Mouse (Mus musculus): ENCODE results near the gene Tbc1d22a.
"Not testable (repeated sequence)": the region's sequence is repeated elsewhere in the genome, so short reads cannot be mapped to it uniquely, and the experiment has no call there.

Gene Tbc1d22a

DNA sequence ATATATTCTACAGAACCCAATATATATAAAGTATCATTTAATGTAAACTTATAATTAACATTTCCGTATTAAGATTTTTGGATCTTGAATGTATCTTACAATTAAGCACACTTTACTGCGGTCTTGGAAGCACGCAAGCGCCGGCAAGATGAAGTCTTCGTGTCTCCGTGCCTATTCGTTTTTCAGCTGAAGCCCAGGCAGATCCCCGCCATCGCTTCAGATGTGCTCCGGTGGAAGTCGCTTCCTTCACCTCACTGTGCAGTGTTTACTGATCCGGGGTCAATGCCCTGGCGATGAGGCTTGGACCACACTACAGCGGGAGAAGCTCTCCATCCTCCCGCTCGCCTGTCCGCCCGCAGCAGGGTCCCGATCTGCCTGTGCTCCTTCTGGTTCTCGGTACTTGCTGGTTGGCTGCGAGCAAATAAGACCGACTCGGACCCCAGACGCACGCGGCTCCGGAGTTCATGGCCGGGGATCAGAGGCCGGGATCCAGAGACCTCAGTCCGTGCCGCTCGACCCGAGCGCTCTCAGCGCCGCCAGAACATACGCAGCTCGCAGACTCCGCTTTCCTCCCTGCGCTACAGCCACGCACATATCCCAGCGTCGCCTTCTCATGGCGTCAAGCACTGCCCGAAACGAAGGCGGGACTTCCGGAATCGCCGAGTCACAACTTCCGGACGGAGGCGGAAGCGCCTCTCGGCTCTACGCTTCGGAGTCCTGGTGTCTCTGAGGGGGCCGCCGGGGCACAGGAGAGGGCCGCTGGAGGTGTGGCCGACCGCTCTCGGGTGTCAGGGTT lies at the start of gene Tbc1d22a:
Gene Tbc1d22a, plus strand, starts transcription at position 707 of the 796 bp plus-strand sequence.
- peak; percentile 92 for DNase-seq (ENCODE audit: low spot score)

DNA sequence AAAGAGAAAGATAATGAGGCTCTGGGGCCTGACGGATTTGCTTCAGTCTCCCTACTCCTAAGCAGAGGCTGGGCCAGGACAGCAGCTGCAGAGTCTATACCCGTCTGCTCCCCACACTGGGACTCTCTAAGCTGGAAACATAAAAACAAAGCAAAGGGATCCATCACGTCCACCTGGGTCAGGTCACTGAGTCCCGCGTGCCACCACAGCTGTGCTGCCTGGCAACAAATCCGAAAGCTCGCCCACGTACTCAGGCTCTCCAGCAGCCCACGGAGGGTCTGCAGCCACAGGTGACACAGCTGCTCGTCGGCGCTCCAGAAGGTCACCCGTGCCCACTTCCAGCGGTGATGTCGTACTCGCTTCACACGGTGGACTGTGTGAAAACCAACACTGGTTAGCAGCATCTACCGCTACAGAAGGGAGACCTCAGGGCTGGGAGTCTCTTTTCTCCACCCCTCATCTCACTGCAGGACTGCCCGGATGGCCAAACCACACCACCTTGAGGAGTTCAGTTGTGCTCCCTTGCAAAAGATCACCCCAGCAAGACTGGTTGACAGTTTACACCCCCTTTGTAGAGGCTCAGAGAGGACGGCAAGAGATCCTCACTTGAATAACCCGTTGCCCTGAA lies 49.4 kb upstream of the Tbc1d22a start:
- DNase-seq (ENCODE audit: low spot score) = no peak

DNA sequence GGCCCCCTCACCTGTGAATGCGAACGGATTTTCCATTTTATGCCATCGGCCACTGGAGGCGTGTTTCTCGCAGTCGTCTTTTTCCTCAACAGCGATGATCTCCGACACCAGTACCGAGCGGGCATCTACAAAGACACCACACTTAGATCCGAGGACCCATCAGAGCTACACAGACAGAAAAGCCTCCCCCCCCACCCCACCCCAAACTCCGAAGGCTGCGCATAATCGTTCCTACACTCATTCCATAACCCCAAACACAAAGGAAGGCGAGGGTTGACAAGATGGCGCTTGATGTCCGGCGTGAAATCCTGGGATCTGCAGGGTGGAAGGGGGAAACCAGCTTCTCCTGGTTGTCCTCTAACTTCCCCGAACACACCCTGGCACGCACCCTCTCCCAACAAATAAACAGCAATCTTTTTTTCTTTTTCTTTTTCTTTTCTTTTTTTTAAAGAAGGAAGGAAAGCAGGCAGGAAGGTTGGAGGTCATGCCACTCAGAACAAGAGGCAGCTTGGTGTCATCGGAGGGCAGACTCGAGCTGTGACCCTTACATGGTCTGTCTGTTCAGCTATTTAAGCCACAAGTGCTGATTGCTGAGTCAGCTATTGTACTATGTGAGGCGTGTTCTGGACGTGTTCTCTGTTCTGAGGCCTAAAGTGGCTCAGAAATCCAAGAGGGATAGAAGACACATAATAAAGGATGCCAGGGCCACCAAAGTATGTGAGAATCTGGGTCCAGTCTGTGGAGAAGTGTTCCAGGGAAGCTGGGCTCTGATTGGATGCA lies 48.3 kb upstream of the Tbc1d22a start:
- no peak for DNase-seq (ENCODE audit: low spot score)

DNA sequence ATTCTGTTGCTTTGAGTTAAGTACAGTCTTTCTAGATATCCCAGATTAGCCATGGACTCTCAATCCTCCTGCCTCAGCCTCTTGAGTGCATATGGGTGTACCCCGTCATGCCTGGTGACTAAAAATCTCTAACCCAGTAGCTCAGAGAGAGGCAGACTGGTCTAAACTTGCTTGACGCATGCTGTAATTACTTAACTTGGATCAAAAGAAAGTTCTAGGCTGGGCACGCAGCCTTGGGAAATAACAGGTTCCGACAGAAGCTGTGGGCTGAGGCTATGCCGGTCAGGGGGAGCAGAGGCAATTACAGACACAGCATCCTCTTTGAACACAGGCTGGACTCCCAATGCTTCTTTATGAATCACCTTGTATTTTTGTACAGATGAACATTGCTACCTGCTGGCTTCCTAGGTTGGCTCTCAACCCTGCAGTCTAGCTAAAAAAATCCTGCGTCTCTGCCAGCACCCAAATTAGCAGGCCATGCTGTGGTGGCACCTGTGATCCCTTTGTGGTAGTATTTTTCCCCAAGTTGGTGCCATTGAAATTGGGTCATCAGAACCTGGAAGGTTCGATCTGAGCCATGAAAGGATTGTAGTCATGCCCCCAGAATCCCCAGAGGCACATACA lies 47.1 kb upstream of the Tbc1d22a start:
- DNase-seq (ENCODE audit: low spot score) = no peak

DNA sequence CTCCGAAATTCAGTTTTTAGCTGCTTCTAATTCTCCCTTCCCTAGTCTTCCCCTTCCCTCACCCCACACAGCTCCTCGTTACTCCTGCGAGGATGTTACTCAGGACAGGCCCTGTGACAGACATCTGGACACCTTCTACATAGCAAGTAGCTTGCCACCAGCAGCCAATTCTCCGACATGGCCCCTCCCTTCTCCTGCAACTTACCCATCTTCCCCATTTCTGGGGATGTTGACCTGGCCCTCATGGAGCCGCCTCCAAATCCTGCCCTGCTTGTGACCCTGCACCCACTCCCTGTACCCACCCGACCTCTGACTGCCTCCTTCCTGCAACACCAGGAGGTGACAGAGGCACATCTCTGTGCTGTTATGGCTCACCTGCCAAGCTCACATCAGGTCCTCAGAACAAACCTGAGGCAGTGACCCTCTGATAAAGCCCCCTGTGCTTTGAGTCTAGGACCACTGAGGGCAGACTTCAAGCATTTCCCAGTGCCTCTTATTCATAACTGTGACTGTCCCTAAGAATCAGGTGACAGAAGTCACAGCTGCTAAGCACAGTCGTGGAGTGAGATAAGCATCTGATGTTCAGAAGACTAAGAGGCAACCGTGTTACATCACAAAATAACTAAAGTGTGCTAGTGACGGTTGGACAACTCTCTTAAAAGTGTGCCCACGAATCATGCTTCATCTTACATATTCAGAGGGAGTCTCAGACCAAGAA lies 46.3 kb upstream of the Tbc1d22a start:
- DNase-seq (ENCODE audit: low spot score) = peak; percentile 28

DNA sequence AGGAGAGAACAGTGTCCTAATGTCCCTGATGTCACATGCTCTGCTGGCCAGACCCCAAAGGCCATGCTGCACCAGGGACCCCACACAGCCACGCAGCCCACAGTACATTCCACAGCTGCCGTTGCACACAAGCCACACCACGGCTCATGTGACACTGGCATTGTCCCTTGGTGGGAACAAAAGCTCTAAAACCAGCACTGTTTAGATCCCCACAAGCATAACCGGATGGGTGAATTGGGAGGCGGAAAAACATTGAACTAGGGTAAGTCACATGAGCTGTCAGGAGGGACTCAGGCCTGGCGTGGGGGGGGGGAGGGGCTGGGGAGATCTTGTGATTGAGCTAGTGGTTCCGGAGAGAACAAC lies 45.8 kb upstream of the Tbc1d22a start:
- DNase-seq (ENCODE audit: low spot score) = peak; percentile 31

DNA sequence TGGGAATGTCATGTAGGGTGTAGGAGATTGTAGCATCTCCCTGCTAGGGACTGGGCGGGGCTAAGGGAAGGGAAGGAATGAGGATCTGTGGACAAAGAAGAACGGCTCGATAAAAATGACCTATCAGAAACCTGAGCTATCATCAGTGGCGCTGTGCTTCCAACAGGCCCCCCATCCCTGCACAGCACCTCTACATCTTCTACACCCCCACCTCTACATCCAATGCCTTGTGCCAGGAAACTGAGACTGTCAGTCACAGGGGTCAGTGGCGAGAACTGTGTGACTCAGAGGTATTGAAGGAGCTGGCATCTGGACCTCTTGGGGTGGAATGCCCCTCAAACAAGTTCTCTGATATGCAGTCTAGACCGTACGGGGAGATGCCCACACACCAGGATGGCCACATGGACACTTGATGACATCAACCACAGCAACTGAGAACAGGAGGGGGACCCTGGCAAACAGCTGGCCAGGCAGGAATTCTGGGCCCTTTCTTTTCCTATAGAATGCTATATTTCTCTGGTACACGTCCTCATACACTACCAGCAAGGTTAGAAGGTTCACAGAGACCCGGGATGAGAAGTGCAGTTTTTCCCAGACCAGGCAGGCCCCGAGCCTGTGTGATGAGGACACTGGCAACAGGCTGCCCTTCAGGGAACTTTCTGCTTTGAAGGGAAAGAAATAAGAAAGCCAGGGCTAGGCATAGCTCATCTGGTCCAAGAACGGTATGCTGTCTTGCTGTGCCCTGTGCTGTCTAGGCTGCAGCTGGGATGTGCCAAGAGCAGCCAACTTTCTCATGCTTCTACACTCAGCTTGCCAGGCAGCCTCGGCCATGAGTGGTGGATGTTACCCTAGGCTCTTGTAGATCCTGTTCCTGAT lies 45.1 kb upstream of the Tbc1d22a start:
- no peak for DNase-seq (ENCODE audit: low spot score)

DNA sequence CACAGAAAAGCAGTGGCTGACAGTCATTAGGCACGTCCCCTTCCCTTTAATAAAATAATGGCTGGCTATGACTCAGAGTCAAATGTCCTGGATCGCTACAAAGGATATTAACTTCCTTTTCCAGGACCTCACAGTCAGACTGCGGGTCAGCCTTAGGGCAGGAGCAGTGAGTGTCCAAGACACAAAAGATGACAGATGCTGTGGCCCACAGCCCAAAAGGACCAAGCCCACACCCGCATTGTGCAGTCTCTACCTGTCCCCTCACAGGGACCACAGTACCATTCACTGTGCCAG lies 44.5 kb upstream of the Tbc1d22a start:
- DNase-seq (ENCODE audit: low spot score) = no peak

DNA sequence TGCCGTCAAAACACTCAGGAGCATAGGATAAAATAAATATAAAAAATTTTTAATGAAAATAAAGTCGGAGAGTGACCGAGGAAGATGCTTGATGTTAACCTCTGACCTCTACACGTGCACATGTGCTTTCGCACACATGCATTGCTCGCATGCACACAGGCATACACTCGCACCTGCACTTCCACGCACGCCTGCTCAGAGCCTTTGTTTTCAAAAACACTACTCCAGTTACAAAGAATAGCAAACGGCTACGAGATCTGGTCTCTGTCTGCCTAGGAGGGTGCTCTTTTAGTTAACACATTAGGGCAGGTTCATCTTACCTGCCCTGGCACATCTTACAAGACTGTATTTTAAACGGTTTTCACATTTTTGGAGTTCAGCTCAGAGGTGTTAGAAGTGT lies 42.9 kb upstream of the Tbc1d22a start:
- no peak for DNase-seq (ENCODE audit: low spot score)

DNA sequence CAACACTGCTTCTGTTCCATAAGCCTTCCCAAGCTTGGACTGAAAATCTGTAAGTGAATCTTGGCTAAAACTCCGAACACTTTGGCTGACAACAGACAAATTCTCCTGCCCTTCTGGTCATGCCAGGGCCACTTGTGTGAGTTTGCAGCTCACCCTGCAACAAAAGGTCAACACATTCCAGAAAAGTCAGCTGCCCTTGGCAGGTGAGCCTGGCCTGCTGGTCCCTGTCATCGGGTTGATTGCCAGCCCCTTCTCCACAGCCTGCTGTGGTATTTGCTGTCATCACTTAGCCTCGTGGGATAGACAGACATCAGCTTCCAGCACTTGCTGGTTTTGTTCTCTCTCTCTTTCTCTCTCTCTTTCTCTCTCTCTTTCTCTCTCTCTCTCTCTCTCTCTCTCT lies 42.1 kb upstream of the Tbc1d22a start:
- no peak for DNase-seq (ENCODE audit: low spot score)

DNA sequence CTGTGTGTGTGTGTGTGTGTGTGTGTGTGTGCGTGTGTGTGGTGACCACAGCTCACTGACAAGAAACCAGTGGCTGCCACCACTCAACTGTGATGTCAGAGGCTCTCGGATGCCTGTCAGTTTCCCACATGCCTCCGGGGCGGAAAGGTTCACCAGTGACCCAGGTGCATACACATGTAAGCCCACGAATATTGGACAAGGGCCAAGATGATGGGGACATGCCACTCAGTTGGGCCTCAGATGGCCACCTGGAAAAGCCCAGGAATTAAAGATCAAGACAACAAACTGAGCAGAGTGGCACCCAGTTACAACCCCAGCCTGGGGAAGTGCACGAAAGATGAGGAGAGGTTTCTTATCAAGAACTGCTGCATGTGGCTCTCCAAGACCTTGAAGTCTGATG lies 41.7 kb upstream of the Tbc1d22a start:
- peak; percentile 77 for DNase-seq (ENCODE audit: low spot score)

DNA sequence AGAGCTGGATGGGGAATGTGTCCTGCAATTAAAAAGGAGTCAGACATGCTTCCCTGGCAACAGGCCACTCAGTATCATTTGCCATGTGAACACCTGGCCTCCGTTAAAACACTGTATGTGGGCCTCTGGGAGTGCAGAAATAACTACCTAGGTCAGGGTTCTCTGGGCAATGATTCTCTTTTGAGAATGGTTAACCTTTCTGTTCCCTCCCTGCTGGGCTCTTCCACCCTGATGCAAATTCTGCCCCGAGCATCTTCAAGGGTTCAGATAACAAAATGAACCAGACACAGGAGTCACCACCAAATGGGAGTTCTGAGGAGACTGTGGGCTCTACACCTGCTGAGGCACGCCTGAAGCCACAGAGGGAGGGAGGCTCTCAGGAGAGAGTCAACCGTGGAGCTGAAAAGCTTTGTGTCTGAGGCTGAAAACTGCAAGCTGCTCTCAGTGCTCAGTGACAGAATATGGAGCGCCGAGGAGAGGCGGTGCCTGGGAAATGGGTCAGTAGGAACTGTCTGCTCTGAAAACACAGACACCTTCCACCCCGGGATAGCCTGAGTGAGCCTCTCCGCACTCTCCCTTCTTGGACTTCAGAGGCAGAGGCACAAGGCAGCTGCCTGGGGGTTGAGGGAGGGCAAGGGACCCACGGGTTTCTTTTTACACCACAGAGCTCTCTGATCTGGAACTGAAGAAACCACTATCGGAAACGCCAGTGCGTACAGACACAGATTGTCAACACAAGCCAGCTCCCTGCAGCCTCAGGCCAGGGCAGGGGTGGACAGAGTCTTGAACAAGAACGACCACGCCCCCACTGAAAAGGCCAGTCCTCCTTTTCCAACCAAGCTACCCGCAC lies 40.9 kb upstream of the Tbc1d22a start:
- peak; percentile 61 for DNase-seq (ENCODE audit: low spot score)

DNA sequence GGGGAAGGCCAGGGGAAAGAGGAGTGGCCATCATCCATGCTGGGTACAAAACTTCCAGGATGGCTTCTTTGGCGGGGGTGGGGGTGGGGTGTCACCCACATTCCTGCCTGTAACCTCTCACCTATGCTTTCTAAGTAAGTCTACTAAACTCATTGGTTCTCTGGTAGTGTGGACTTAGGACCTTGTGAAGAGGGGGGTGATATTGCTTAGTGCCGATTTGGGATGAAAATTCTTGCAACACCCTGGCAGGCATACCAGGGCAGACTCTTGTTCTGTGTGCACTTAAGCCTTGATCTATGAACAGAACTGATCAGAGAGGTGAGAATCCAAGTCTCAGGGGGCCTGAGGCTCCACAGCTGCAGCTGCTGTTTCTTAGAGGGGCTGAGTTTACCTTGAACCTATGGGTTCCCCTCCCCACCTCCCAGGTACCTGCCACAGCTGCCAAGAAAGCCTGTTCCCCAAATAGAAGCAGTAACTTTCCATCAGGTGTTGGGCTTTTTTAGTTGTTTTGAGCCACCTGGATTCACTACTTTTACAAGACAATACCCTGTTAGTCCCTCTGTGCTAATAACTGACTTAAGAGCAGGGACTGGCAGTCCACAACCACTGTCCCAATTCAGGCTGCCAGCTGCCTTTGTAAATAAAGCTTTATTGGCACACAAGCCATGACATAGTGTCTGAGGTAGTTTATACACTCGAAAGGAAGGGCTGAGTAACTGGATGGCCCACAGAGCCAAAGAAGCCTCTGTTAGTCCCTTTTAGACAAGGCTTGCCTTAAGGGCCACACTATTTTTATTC lies 38.8 kb upstream of the Tbc1d22a start:
- no peak for DNase-seq (ENCODE audit: low spot score)

DNA sequence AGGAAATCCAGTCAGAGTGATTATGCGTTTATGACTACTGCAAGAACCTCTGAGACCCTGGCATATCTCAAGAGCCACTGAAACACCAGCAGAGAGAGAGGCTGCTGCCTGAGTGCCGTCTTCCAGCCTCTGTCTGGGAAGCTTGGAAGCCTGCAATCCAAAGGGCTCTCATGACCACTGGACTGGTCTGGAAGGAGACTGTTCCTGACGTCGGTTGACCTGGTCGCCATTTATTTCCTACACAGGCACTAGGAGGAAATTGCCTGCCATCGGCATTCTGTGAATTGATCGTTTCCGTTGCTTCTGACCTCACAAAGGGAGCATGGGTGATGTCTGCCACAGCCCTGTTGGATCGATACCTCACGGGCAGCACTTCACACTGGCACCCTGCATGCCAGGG lies 38.1 kb upstream of the Tbc1d22a start:
- no peak for DNase-seq (ENCODE audit: low spot score)

DNA sequence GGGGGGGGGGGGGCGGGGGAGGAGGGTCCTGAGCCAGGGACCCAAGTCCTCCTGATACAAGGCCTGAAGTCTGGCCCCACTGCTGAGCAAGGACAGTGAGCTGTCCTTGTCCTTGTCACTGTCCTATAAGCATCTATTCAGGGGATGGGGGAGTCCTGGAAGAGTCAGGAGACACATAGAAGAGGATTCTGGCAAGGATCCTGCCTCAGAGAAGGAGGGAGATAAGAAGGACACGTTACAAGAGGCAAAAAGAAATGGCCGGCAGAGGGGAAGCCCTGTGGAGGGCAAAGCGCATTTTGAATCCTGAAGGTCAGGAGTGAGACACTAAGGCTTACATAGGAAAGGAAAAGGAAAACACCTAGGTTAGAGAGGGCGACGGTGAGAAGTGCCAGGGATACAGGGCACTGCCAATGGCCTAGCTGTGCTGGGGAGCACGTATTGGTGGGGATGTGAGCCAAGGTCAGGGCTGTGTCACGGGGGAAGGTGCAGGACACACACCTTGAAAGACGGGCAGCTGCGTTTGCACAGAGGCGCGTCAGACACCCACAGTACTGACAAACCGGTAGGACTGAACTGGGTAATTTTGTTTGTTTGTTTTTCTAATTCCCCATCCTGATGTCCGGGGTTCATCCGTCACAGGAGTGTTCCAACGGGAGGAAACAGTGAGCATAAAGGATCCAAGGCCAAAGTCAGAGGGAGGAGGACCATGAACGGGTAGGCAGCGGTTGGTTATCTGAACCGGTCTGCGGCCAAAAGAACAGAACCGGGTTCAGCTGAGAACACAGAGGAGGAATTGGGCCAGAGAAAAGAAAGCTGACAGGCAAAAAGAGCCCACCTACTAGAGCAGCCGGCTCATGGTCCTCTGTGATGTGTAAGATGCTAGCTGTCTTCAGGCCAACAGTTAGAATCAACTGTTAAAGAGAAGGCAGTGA lies 37.2 kb upstream of the Tbc1d22a start:
- DNase-seq (ENCODE audit: low spot score) = no peak

DNA sequence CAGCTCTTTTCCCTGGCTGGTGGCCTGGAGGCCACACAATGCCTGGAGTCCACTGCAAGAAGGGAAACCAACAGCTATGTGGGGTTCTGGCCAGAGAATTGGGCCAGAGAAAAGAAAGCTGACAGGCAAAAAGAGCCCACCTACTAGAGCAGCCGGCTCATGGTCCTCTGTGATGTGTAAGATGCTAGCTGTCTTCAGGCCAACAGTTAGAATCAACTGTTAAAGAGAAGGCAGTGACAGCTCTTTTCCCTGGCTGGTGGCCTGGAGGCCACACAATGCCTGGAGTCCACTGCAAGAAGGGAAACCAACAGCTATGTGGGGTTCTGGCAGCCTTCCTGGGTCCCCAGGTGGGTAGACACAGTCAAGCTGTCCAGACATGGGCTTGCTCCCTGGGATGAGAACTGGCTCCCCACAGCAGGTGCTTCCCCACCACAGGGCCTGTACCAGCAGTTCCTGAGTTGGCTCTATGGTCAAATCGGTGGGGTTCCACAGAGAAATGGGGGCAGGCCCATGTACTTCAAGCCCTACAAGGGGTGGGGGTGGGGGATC lies 36.5 kb upstream of the Tbc1d22a start:
- DNase-seq (ENCODE audit: low spot score) = not testable (repeated sequence)

DNA sequence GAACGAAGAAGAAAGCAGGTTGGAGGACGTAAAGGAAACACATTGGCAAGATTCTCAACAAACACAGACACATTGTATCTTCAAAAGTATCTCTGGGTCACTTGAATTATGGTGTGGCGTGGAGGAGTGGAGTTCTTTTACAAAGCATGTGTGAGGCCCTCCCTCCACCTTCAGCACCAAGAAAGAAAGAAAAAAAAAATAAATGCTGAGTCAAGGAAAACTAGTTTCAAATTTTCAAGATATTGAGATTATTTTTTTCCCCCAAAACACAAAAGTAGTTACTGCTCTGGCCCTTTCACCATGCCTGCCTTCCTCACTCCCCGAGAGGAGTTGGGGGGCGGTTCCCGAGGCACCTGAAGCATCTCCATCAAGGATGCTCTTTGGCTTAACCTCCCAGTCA lies 35.7 kb upstream of the Tbc1d22a start:
- DNase-seq (ENCODE audit: low spot score) = no peak

DNA sequence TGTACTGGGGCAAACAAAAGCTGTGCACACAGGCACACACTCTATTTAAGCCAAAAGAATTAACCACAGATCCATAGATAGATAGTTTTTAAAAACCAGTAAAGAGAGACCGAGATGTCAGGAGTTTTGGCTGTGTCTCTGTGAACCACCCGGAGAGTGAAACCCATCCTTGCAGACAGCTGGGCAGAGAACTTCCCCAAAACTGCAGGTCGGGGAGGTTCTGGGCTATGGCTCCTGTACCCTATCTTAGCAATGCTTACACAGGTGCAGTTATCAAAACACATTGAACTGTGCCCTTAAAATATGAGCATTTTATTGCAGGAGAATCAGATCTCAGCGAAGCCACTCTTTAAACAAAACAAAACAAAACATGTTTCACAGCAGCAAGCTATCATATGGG lies 33.8 kb upstream of the Tbc1d22a start:
- DNase-seq (ENCODE audit: low spot score) = no peak
